Mouse (Mus musculus): Measurements from ENCODE around the gene Olfr330. TPM values are rescaled to one million over a fixed set of nuclear protein-coding genes. Genes with fewer than 3 reads are reported as not detected.
"Not testable (repeated sequence)": the region's sequence is repeated elsewhere in the genome, so short reads cannot be mapped to it uniquely, and the experiment has no call there.

The Olfr330 gene
- polyA plus RNA-seq (2016; fragmentation: Nextera tagmentation; extraction: Ambion mirVana) = not detected in 2 replicates

DNA sequence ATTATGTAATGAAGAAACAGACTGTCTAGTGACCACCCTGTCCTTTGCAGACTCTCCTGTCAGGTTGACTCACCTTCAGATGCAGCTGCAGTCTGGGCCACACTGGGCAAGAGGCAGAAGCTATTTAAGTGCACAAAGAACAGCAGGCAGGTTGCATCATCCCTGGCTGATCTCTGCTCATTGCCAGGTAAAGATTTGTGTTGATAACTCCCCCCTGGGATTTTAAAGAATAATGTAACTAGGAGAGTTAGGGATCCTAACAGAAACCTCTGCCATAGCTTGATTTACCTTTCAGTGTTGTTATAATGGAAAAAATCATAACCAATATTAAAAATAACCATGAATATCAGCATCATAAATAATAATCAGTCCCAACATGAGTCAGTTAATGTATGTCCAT, at the start of gene Olfr330:
TSS of gene Olfr330 (minus strand) at position 101 of the 400 bp plus-strand sequence.
- H3K9me3 ChIP-seq; DNase-seq (ENCODE audit: low spot score); H3K4me3 ChIP-seq; H3K27me3 ChIP-seq (ENCODE audit: insufficient read depth, poor library complexity, severe bottlenecking); H3K27ac ChIP-seq; H3K4me1 ChIP-seq (replicated peaks); H3K36me3 ChIP-seq: not testable (repeated sequence)

DNA sequence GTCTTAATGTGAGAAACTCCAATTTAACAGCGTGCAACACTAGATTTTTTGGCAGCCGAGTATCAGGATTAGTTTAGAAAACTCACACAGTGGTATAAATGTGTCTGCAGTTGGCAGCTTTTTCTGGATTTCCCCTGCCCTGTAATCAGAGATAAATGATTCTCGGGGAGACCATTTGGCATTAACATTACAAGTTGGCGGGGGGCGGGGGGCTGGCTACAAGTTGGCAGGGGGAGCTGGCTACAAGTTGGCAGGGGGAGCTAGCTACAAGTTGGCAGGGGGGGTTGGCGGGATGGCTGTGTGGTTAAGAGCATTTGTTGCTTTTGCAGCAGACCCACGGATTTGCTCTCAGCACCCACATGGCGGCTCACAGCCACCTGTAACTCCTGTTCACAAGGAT, 44.0 kb upstream of the Olfr330 start:
- H3K36me3 ChIP-seq = no peaks in the 10 kb centered on the region
- H3K4me1 ChIP-seq (replicated peaks) = no peaks in the 10 kb centered on the region
- H3K4me3 ChIP-seq = no peak overlapping the region
- no peaks in the 10 kb centered on the region for H3K27me3 ChIP-seq (ENCODE audit: insufficient read depth, poor library complexity, severe bottlenecking)
- DNase-seq (ENCODE audit: low spot score) = no peak
- H3K9me3 ChIP-seq = no peaks in the 10 kb centered on the region
- 85% methylated on average over 8 of the region's 8 CpGs for whole genome bisulfite sequencing
- no peak overlapping the region for H3K27ac ChIP-seq

DNA sequence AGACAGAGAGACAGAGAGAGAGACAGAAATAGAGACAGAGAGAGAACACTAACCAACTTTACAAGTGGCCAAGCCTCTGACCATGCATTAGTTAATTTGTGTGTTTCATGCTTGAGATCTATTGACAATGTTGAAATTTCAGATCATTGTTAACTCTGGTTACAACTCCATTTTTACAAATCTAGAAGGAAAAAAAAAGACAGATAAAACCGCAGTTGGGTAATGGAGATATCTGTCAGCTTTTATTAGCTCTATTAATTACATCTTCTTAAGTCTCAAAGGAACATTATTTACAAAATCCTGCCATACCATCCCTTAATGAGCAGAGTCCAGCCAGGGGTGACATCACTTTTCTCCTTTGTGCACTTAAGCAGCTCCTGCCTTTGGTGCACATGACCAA, 42.8 kb upstream of the Olfr330 start, which contains the start of gene Olfr325:
TSS of gene Olfr325 (plus strand) at position 301 of the 400 bp plus-strand sequence.
- 89% methylated on average over 1 of the region's 1 CpGs for WGBS
- Histone ChIP-seq H3K27ac (no peak within 1 kb of the TSS), H3K9me3 (no peaks in the 10 kb centered on the region), H3K27me3 (ENCODE audit: insufficient read depth, poor library complexity, severe bottlenecking) (no peaks in the 10 kb centered on the region), H3K36me3 (no peaks in the 10 kb centered on the region), H3K4me1 (replicated peaks) (no peaks in the 10 kb centered on the region), H3K4me3 (no peak within 1 kb of the TSS)
- no peak for DNase-seq (ENCODE audit: low spot score)

DNA sequence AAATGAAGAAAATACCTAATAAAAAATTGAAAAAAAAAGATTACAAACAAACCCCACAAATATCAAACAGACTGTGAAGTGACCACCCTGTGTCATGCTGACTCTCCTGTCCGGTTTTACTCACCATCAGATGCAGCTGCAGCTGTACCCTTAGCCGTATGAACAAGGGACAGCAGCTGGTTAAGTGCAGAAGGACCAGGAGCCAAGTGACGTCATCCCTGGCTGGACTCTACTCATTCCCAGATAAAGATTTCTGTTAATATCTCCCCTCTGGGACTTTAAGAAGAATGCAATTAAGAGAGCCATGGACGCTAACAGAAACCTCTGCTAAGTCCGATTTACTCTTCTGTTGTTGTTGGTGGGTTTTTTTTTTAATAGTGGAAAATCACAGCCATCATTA, 35.8 kb upstream of the Olfr330 start, which contains the start of gene Olfr224:
TSS of gene Olfr224 (minus strand) at position 149 of the 400 bp plus-strand sequence.
- no peaks in the 10 kb centered on the region; the same call in 1 of the 2 replicates for H3K4me1 ChIP-seq (replicated peaks)
- H3K9me3 ChIP-seq = no peaks in the 10 kb centered on the region
- no peak within 1 kb of the TSS for H3K27ac ChIP-seq
- WGBS = 78% methylated on average over 5 of the region's 5 CpGs
- H3K36me3 ChIP-seq = no peaks in the 10 kb centered on the region
- no peak for DNase-seq (ENCODE audit: low spot score)
- H3K4me3 ChIP-seq = no peak within 1 kb of the TSS
- H3K27me3 ChIP-seq (ENCODE audit: insufficient read depth, poor library complexity, severe bottlenecking) = no peaks in the 10 kb centered on the region

DNA sequence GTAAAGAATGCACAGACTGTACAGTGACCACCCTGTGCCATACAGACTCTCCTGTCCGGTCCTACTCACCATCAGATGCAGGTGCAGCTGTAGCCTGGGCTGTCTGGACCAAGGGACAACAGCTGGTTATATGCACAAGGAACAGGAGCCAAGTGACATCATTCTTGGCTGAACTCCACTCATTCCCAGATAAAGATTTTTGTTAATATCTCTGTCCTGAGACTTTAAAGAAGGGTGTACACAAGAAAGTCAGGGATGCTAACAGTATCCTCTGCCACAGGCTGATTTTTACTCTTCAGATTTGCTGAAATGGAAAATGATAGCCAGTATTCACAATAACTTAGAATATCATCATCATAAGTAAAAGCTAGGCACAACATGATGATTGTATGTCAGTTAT, 20.9 kb upstream of the Olfr330 start, which contains the start of gene Olfr328:
TSS of gene Olfr328 (minus strand) at position 101 of the 400 bp plus-strand sequence.
- Histone ChIP-seq H3K36me3 (no peaks in the 10 kb centered on the region), H3K9me3 (no peaks in the 10 kb centered on the region), H3K27ac (no peak within 1 kb of the TSS), H3K27me3 (ENCODE audit: insufficient read depth, poor library complexity, severe bottlenecking) (no peaks in the 10 kb centered on the region), H3K4me3 (no peak within 1 kb of the TSS), H3K4me1 (replicated peaks) (no peaks in the 10 kb centered on the region)
- no peak for DNase-seq (ENCODE audit: low spot score)
- 86% methylated on average over 1 of the region's 1 CpGs for WGBS

DNA sequence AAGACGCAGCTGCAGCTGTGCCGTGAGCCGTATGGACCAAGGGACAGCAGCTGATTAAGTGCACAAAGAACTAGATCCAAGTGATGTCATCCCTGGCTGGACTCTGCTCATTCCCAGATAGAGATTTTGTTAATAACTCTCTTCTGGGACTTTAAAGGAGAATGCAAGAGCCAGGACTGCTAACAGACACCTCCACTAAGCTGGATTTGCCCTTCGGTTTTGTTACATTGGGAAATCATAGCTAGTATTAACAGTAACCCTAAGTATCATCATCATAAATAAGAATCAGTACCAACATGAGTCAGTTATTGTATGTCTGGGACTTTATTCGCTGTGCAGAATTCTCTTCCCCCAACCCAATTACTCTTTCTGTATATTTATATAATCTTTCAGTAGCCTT, 11.7 kb upstream of the Olfr330 start, which contains the start of gene Olfr329-ps:
TSS of gene Olfr329-ps (minus strand) at position 101 of the 400 bp plus-strand sequence.
- Histone ChIP-seq H3K36me3 (no peaks in the 10 kb centered on the region), H3K27me3 (ENCODE audit: insufficient read depth, poor library complexity, severe bottlenecking) (no peaks in the 10 kb centered on the region), H3K4me3 (no peak within 1 kb of the TSS), H3K27ac (no peak within 1 kb of the TSS), H3K4me1 (replicated peaks) (no peaks in the 10 kb centered on the region), H3K9me3 (no peaks in the 10 kb centered on the region)
- 85% methylated on average over 5 of the region's 5 CpGs for whole genome bisulfite sequencing
- DNase-seq (ENCODE audit: low spot score) = no peak

DNA sequence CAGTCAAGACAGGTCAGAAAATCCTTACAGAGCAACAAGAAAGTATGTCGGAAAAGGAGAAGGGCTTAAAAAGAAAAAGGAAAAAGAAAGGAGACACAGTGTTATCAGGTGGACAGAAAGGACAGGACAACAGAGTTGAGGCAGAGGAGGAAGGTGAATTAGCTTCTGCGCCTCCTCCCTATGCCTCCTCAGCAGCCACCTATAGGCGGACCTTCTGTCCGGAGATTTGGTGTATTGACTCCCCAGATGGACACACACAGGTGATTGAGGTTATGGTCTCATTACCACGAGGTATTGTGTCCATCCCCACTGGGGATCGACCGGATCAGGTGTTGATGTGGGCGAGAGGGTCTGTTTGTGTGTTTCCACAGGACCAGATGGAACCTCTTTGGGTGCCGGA, 14.9 kb downstream of the Olfr330 start:
- DNase-seq (ENCODE audit: low spot score); H3K27me3 ChIP-seq (ENCODE audit: insufficient read depth, poor library complexity, severe bottlenecking): not testable (repeated sequence)

DNA sequence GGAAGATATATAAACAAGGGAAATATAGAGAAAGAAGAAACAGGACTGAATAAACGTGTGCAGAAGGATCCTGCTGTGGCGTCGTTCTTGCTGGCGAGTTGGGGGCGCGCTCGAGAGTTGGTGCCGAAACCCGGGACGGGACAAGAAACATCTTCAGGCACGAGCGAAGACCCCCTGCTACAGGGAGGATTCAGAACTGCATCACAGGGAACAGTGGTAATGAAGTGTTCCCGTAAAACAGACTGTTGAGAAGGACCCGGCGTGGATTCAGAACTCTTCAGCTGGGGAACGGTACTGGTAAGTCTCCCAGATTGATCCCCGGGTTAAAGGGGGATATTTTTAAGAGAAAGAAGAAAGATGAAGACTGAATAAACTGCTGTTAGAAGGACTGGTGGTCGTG, 15.7 kb downstream of the Olfr330 start:
- not testable (repeated sequence) for H3K4me3 ChIP-seq; H3K4me1 ChIP-seq (replicated peaks); DNase-seq (ENCODE audit: low spot score); H3K9me3 ChIP-seq; H3K27me3 ChIP-seq (ENCODE audit: insufficient read depth, poor library complexity, severe bottlenecking); H3K27ac ChIP-seq; H3K36me3 ChIP-seq
- 97% methylated on average over 18 of the region's 18 CpGs for whole genome bisulfite sequencing

More for the DNA sequence above, 14.9 kb downstream of the Olfr330 start:
- WGBS = 89% methylated on average over 9 of the region's 9 CpGs
- H3K27ac ChIP-seq; H3K4me3 ChIP-seq; H3K36me3 ChIP-seq; H3K9me3 ChIP-seq; H3K4me1 ChIP-seq (replicated peaks): not testable (repeated sequence)

DNA sequence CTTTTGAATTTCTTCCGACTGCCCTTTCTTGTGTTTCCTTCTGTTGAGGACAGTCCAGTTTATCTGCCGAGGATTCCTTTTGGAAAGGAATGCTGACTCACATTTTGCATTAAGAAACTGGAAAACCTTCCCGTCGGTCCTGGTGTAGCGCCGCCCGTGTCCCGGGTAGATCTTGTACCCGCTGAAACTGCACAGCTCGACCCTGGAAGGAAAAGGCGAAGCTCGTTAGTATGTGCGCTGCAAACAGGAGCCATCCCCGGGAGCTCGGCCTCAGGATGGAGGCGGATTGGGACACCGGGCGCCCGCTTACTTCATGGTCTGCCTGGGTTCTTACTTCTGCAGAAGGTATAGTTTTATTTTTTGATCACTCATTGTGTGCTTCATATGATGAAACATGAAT, 25.6 kb downstream of the Olfr330 start:
- H3K4me1 ChIP-seq (replicated peaks); H3K9me3 ChIP-seq; H3K27me3 ChIP-seq (ENCODE audit: insufficient read depth, poor library complexity, severe bottlenecking); H3K36me3 ChIP-seq; H3K4me3 ChIP-seq; DNase-seq (ENCODE audit: low spot score); H3K27ac ChIP-seq: not testable (repeated sequence)
- 86% methylated on average over 19 of the region's 19 CpGs for WGBS

DNA sequence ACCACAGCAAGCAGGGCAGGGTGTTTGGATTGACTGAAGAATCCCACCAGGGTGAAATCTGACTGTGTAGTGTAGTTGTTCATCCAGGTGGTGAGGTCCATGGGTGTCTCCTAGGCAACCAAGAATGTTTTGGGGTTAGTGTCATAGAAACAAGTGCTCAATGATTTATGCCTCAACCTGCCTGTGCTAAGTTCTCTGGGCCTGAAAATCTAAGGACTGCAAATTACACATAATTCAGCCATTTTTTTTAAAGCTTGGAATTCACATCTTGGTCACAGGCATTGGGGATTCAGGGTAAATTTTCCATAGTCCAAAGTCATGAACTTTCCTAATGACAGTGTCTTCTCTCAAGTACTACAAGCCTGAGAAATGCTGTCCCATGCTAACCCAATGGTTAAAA, 32.2 kb downstream of the Olfr330 start, which contains the start of gene Olfr331:
TSS of gene Olfr331 (minus strand) at position 101 of the 400 bp plus-strand sequence.
- DNase-seq (ENCODE audit: low spot score); H3K9me3 ChIP-seq; H3K27me3 ChIP-seq (ENCODE audit: insufficient read depth, poor library complexity, severe bottlenecking); H3K4me1 ChIP-seq (replicated peaks); H3K27ac ChIP-seq; H3K4me3 ChIP-seq; H3K36me3 ChIP-seq: not testable (repeated sequence)

DNA sequence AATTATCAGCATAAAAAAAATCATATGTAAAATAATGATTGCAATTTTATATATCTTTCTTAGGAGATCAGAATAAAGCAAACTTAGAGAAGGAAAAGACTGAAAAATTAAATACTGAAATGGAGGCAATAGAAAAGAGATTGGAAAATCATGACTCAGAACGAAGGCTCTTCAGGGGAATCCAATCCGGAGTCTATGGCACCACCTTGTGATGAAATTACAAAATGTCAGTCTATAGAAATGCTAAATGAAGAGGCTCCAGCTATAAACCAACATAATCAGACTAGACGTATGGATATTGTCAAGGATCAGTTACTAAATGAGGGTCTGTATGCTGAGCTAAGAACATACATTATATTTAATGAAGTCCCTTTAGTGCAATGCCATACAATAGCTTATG, 35.3 kb downstream of the Olfr330 start:
- H3K4me1 ChIP-seq (replicated peaks) = no peaks in the 10 kb centered on the region
- H3K9me3 ChIP-seq = no peaks in the 10 kb centered on the region
- H3K27me3 ChIP-seq (ENCODE audit: insufficient read depth, poor library complexity, severe bottlenecking) = no peaks in the 10 kb centered on the region
- no peaks in the 10 kb centered on the region for H3K36me3 ChIP-seq
- no peak overlapping the region for H3K27ac ChIP-seq
- 76% methylated on average over 3 of the region's 3 CpGs for WGBS
- DNase-seq (ENCODE audit: low spot score) = no peak
- no peak overlapping the region for H3K4me3 ChIP-seq

DNA sequence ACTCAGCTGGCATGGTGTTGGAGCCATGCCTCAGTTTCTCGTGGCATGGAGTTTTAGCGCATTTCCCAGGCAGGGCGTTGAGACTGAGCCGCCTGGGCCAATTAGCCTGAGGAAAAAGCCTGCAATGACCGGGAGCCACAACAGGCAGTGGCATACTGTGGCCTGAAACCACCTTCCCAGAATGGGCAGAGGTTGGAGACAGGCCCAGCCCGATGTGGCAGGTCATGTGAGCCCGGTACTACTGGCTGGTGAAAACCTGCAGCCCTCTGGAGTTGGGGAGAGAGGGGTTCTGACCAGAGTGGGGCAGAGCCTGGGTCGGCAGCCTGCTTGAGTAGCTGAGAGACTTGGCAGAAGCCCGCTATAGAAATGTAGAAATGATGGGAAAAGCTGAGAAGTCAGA, 35.9 kb downstream of the Olfr330 start:
- Histone ChIP-seq H3K4me1 (replicated peaks) (no peaks in the 10 kb centered on the region), H3K36me3 (no peaks in the 10 kb centered on the region), H3K27me3 (ENCODE audit: insufficient read depth, poor library complexity, severe bottlenecking) (no peaks in the 10 kb centered on the region), H3K9me3 (no peaks in the 10 kb centered on the region), H3K27ac (no peak overlapping the region), H3K4me3 (no peak overlapping the region)
- WGBS = 85% methylated on average over 9 of the region's 9 CpGs
- DNase-seq (ENCODE audit: low spot score) = no peak

DNA sequence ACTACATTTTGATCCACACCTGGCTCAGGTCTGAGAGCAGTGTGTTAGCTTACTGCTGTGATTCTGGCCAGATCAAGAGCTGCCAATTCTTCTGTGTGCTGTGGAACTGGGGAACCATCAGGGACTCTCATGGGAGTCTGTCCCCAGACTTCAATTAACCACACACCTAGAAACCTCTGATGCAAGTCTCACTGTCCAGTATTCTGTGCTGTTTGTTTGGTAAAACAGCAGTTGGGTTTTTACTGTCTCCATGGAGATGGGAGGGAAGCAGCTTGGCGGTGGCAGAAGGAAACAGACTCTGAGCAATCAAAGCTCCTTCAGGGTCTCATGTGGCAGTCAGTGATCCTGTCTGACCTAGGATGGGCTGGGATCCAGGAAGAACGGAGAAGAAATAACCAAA, 42.2 kb downstream of the Olfr330 start, which contains the start of gene Olfr332:
TSS of gene Olfr332 (minus strand) at position 101 of the 400 bp plus-strand sequence.
- Histone ChIP-seq H3K9me3 (no peaks in the 10 kb centered on the region), H3K4me3 (no peak within 1 kb of the TSS), H3K27ac (no peak within 1 kb of the TSS), H3K36me3 (no peaks in the 10 kb centered on the region), H3K27me3 (ENCODE audit: insufficient read depth, poor library complexity, severe bottlenecking) (no peaks in the 10 kb centered on the region), H3K4me1 (replicated peaks) (no peaks in the 10 kb centered on the region)
- WGBS = 71% methylated on average over 2 of the region's 2 CpGs
- no peak for DNase-seq (ENCODE audit: low spot score)

Measured in hindbrain, embryonic 10.5 days (tissue).